Mouse (Mus musculus) CH12.LX (cell line): ENCODE data around the gene Hid1. TPM values are rescaled to one million over a fixed set of nuclear protein-coding genes. Genes with fewer than 3 reads are reported as not detected.

Source experiments
- DNase-seq: peaks from one replicate; pipeline ENCODE4 v3.0.0-alpha.2; 2013; ENCODE audit errors: extremely low read depth
- H3K27ac ChIP-seq: 2 replicates; pipeline ENCODE4 v1.5.1; 2012; ENCODE audit warnings: low read depth, mild to moderate bottlenecking, control low read depth, moderate library complexity; ENCODE audit not compliant: insufficient read depth
- H3K27me3 ChIP-seq: replicated peaks from 2 replicates; pipeline ENCODE3; 2012; ENCODE audit warnings: inconsistent platforms
- H3K36me3 ChIP-seq, 2 experiments: replicated peaks in 1 of 2; 2 replicates each; pipeline versions ENCODE3 to v1.6.1; 2012; ENCODE audit warnings: inconsistent platforms in 1 of 2, low read length in 1 of 2, mild to moderate bottlenecking in 1 of 2, mixed read lengths in 1 of 2, moderate library complexity in 1 of 2; ENCODE audit not compliant: control insufficient read depth in 1 of 2, insufficient read depth in 1 of 2
- H3K4me1 ChIP-seq, 2 experiments: 2 replicates each; pipeline ENCODE4 v1.6.1; 2012; ENCODE audit warnings: inconsistent platforms in 1 of 2, moderate library complexity in 1 of 2; ENCODE audit not compliant: insufficient read depth in 2 of 2, control insufficient read depth in 1 of 2
- H3K4me2 ChIP-seq: 2 replicates; pipeline ENCODE4 v1.6.1; 2012; ENCODE audit warnings: low read depth, mild to moderate bottlenecking, control low read depth; ENCODE audit not compliant: poor library complexity, insufficient read depth, severe bottlenecking
- H3K4me3 ChIP-seq, 3 experiments: fragments of 150-350 bp in 1 of 3; sonication (generic) in 1 of 3; replicated peaks in 1 of 3; 2 replicates each; pipeline versions ENCODE3 to v1.5.1; 2011 to 2012; ENCODE audit warnings: low read depth in 2 of 3, low read length in 2 of 3, mild to moderate bottlenecking in 2 of 3, moderate library complexity in 2 of 3, control low read depth in 1 of 3, improper control_type of control experiment in 1 of 3, inconsistent platforms in 1 of 3, mixed read lengths in 1 of 3; ENCODE audit not compliant: poor library complexity in 1 of 3
- H3K79me2 ChIP-seq: replicated peaks from 2 replicates; pipeline ENCODE4 v1.6.1; 2012; ENCODE audit warnings: mild to moderate bottlenecking, moderate library complexity; ENCODE audit not compliant: control insufficient read depth, poor library complexity, insufficient read depth, severe bottlenecking; ENCODE audit errors: extremely low read depth
- H3K9ac ChIP-seq: 2 replicates; pipeline ENCODE4 v1.6.1; 2012; ENCODE audit warnings: low read depth, mild to moderate bottlenecking, control low read depth, moderate library complexity; ENCODE audit not compliant: insufficient read depth
- H3K9me3 ChIP-seq: replicated peaks from 2 replicates; pipeline ENCODE3; 2012; ENCODE audit warnings: low read length, inconsistent platforms, mixed read lengths
- BHLHE40 ChIP-seq: IDR thresholded peaks from 2 replicates; pipeline ENCODE4 v1.6.1; 2011; ENCODE audit warnings: mild to moderate bottlenecking, low read depth, low read length, improper control_type of control experiment
- CHD1 ChIP-seq: IDR thresholded peaks from 2 replicates; pipeline ENCODE4 v1.6.1; 2012; ENCODE audit warnings: low read depth, low read length, improper control_type of control experiment, inconsistent platforms
- CHD2 ChIP-seq: IDR thresholded peaks from 2 replicates; pipeline ENCODE4 v1.6.1; 2011; ENCODE audit warnings: low read length, improper control_type of control experiment
- E2F4 ChIP-seq: IDR thresholded peaks from 2 replicates; pipeline ENCODE4 v1.6.1; 2011; ENCODE audit warnings: low read depth, low read length, improper control_type of control experiment; ENCODE audit not compliant: insufficient replicate concordance
- ELF1 ChIP-seq: IDR thresholded peaks from 2 replicates; pipeline ENCODE4 v1.6.1; 2014; ENCODE audit warnings: low read depth, mild to moderate bottlenecking, inconsistent platforms, low read length, improper control_type of control experiment
- EP300 ChIP-seq: IDR thresholded peaks from 2 replicates; pipeline ENCODE4 v1.6.1; 2011; ENCODE audit warnings: low read length, improper control_type of control experiment
- ETS1 ChIP-seq: conservative IDR thresholded peaks from 2 replicates; pipeline ENCODE4 v1.6.1; 2012; ENCODE audit warnings: low read depth, mild to moderate bottlenecking, inconsistent platforms, low read length, improper control_type of control experiment, moderate library complexity
- HCFC1 ChIP-seq: IDR thresholded peaks from 2 replicates; pipeline ENCODE4 v1.6.1; 2012; ENCODE audit warnings: low read depth, mild to moderate bottlenecking, inconsistent platforms, low read length, improper control_type of control experiment
- IRF4 ChIP-seq: IDR thresholded peaks from 2 replicates; pipeline ENCODE4 v1.6.1; 2014; ENCODE audit warnings: low read depth, mild to moderate bottlenecking, inconsistent platforms, low read length, improper control_type of control experiment
- JUND ChIP-seq: conservative IDR thresholded peaks from 2 replicates; pipeline ENCODE4 v1.6.1; 2011; ENCODE audit warnings: low read depth, low read length, improper control_type of control experiment
- KAT2A ChIP-seq: IDR thresholded peaks from 2 replicates; pipeline ENCODE4 v1.6.1; 2012; ENCODE audit warnings: low read length, improper control_type of control experiment, inconsistent platforms; ENCODE audit not compliant: insufficient replicate concordance
- MAFK ChIP-seq: IDR thresholded peaks from 2 replicates; pipeline ENCODE4 v1.6.1; 2011; ENCODE audit warnings: low read length, improper control_type of control experiment; ENCODE audit not compliant: insufficient replicate concordance
- MAX ChIP-seq: IDR thresholded peaks from 2 replicates; pipeline ENCODE4 v1.6.1; 2011; ENCODE audit warnings: low read length, improper control_type of control experiment
- MAZ ChIP-seq: IDR thresholded peaks from 2 replicates; pipeline ENCODE4 v1.6.1; 2012; ENCODE audit warnings: low read depth, mild to moderate bottlenecking, inconsistent platforms, low read length, improper control_type of control experiment, moderate library complexity
- MEF2A ChIP-seq: IDR thresholded peaks from 2 replicates; pipeline ENCODE4 v1.6.1; 2014; ENCODE audit warnings: low read depth, mild to moderate bottlenecking, inconsistent platforms, low read length, improper control_type of control experiment, borderline replicate concordance
- MXI1 ChIP-seq: IDR thresholded peaks from 2 replicates; pipeline ENCODE4 v1.6.1; 2011; ENCODE audit warnings: mild to moderate bottlenecking, low read depth, low read length, improper control_type of control experiment
- MYC ChIP-seq: IDR thresholded peaks from 2 replicates; pipeline ENCODE4 v1.6.1; 2011; ENCODE audit warnings: low read depth, mild to moderate bottlenecking, improper control_type of control experiment, low read length
- NELFE ChIP-seq: IDR thresholded peaks from 2 replicates; pipeline ENCODE4 v1.6.1; 2011; ENCODE audit warnings: low read depth, low read length, improper control_type of control experiment
- NRF1 ChIP-seq: IDR thresholded peaks from 2 replicates; pipeline ENCODE4 v1.6.1; 2014; ENCODE audit warnings: low read depth, mild to moderate bottlenecking, inconsistent platforms, low read length, improper control_type of control experiment, moderate library complexity
- PAX5 ChIP-seq: IDR thresholded peaks from 2 replicates; pipeline ENCODE4 v1.6.1; 2012; ENCODE audit warnings: low read length, inconsistent platforms, mixed read lengths
- POLR2A ChIP-seq: IDR thresholded peaks from 2 replicates; pipeline ENCODE4 v1.6.1; 2011; ENCODE audit warnings: low read depth, mild to moderate bottlenecking, improper control_type of control experiment, low read length
- POLR2AphosphoS2 ChIP-seq: IDR thresholded peaks from 2 replicates; pipeline ENCODE4 v1.6.1; 2011; ENCODE audit warnings: low read depth, low read length, improper control_type of control experiment
- RAD21 ChIP-seq: IDR thresholded peaks from 2 replicates; pipeline ENCODE4 v1.6.1; 2011; ENCODE audit warnings: low read depth, mild to moderate bottlenecking, low read length, improper control_type of control experiment, moderate library complexity
- RCOR1 ChIP-seq: conservative IDR thresholded peaks from 2 replicates; pipeline ENCODE4 v1.6.1; 2012; ENCODE audit warnings: low read depth, mild to moderate bottlenecking, inconsistent platforms, low read length, improper control_type of control experiment
- SIN3A ChIP-seq: IDR thresholded peaks from 2 replicates; pipeline ENCODE4 v1.6.1; 2012; ENCODE audit warnings: low read length, improper control_type of control experiment, inconsistent platforms
- SMC3 ChIP-seq: IDR thresholded peaks from 2 replicates; pipeline ENCODE4 v1.6.1; 2011; ENCODE audit warnings: low read depth, low read length, improper control_type of control experiment
- TBP ChIP-seq: conservative IDR thresholded peaks from 2 replicates; pipeline ENCODE4 v1.6.1; 2011; ENCODE audit warnings: low read depth, low read length, improper control_type of control experiment
- TCF12 ChIP-seq: IDR thresholded peaks from 2 replicates; pipeline ENCODE4 v1.6.1; 2014; ENCODE audit warnings: low read depth, mild to moderate bottlenecking, inconsistent platforms, low read length, improper control_type of control experiment
- UBTF ChIP-seq: IDR thresholded peaks from 2 replicates; pipeline ENCODE4 v1.6.1; 2012; ENCODE audit warnings: low read depth, mild to moderate bottlenecking, inconsistent platforms, low read length, improper control_type of control experiment, moderate library complexity
- USF1 ChIP-seq: IDR thresholded peaks from 2 replicates; pipeline ENCODE4 v1.6.1; 2014; ENCODE audit warnings: low read depth, mild to moderate bottlenecking, inconsistent platforms, low read length, improper control_type of control experiment
- USF2 ChIP-seq: conservative IDR thresholded peaks from 2 replicates; pipeline ENCODE4 v1.6.1; 2011; ENCODE audit warnings: low read depth, low read length, improper control_type of control experiment
- ZKSCAN1 ChIP-seq: IDR thresholded peaks from 2 replicates; pipeline ENCODE4 v1.6.1; 2012; ENCODE audit warnings: low read depth, inconsistent platforms, low read length, improper control_type of control experiment, borderline replicate concordance
- ZMIZ1 ChIP-seq: IDR thresholded peaks from 2 replicates; pipeline ENCODE4 v1.6.1; 2012; ENCODE audit warnings: low read depth, mild to moderate bottlenecking, inconsistent platforms, low read length, improper control_type of control experiment
- ZNF384 ChIP-seq: IDR thresholded peaks from 2 replicates; pipeline ENCODE4 v1.6.1; 2012; ENCODE audit warnings: low read depth, low read length, improper control_type of control experiment, inconsistent platforms
- dilution Hi-C: fragments of 300-500 bp; cut with MboI; formaldehyde crosslinking; loops from 2 replicates; pipeline ENCODE4 v1.14.3; 2020; ENCODE audit warnings: low sequenced_read_pairs; ENCODE audit not compliant: extremely low pct_unique_long_range_greater_than_20kb, extremely low pct_ligation_motif_present
- in situ Hi-C: fragments of 300-500 bp; cut with MboI; formaldehyde crosslinking; loops from 3 replicates; pipeline ENCODE4 v1.14.3; 2019; ENCODE audit warnings: low sequenced_read_pairs, low pct_ligation_motif_present, low pct_unique_long_range_greater_than_20kb, mixed read lengths
- polyA plus RNA-seq: library from polyadenylated mRNA; unstranded; fragments of >175 nt; gene quantifications from 2 replicates; pipeline ENCODE4 v1.2.1, GENCODE M21; 2012; ENCODE audit warnings: low read depth; ENCODE audit not compliant: insufficient read length
- total RNA-seq, 2 experiments: library from RNA; depleted of rRNA; stranded (reverse); fragments of 300-350 nt in 1 of 2; fragments of >200 nt in 1 of 2; gene quantifications; 2 replicates each; pipeline ENCODE4 v1.2.3; 2012 to 2014

The Hid1 gene
- total and polyA plus RNA-seq, 3 experiments = 0.12 to 3.6 (median 0.36) TPM

GRCm38 (mm10) chr11:115403338-115404124 lies 36.0 kb upstream of the Hid1 start, which contains the start of gene Mrpl58:
Gene Mrpl58 (plus strand): TSS chr11:115403752.
- peak; percentile 88 for DNase-seq
- Histone ChIP-seq H3K27me3 (peaks cover 20% of the 10 kb centered on the region), H3K9me3 (no peaks in the 10 kb centered on the region), H3K79me2 (0 out of 2 replicates have a peak, but pooled peaks cover 2% of the 10 kb centered on the region), H3K4me2 (peak within 1 kb of the TSS; percentile 83), H3K4me3 (peak within 1 kb of the TSS; percentile 67 to 94 (median 92)), H3K4me1 (peaks cover 6 to 20% of the 10 kb centered on the region in 2 experiments; a peak in 3 of 4 replicates), H3K36me3 (peaks cover 8 to 34% of the 10 kb centered on the region in 2 experiments), H3K27ac (peak within 1 kb of the TSS; percentile 88), H3K9ac (peak within 1 kb of the TSS; percentile 89)
- TF ChIP-seq POLR2AphosphoS2 = peak; percentile 83; the same call in 1 of the 2 replicates
- peak; percentile 92; the same call in 1 of the 2 replicates for TF ChIP-seq KAT2A
- TF ChIP-seq EP300 = no peak; the same call in 1 of the 2 replicates
- peak; percentile 19 for TF ChIP-seq ETS1
- peak; percentile 80; the same call in 1 of the 2 replicates for TF ChIP-seq RCOR1
- peak; percentile 72 for TF ChIP-seq MAX
- TF ChIP-seq SMC3 = no peak
- TF ChIP-seq MAFK = no peak
- 0 out of 2 replicates have a peak, but pooled peaks have one; percentile 52 for TF ChIP-seq CHD1
- peak; percentile 66 for TF ChIP-seq NRF1
- peak; percentile 95 for TF ChIP-seq POLR2A
- 0 out of 2 replicates have a peak, but pooled peaks have one; percentile 15 for TF ChIP-seq E2F4
- TF ChIP-seq ZKSCAN1 = no peak; the same call in 1 of the 2 replicates
- TF ChIP-seq BHLHE40 = no peak; the same call in 1 of the 2 replicates
- TF ChIP-seq SIN3A = peak; percentile 99
- TF ChIP-seq ELF1 = peak; percentile 87
- peak; percentile 84 for TF ChIP-seq MAZ
- TF ChIP-seq UBTF = peak; percentile 100
- TF ChIP-seq USF2 = no peak
- TF ChIP-seq JUND = no peak
- TF ChIP-seq NELFE = peak; percentile 95
- peak; percentile 77; the same call in 1 of the 2 replicates for TF ChIP-seq MYC
- peak; percentile 74 for TF ChIP-seq MEF2A
- no peak for TF ChIP-seq PAX5
- TF ChIP-seq TBP = peak; percentile 79; the same call in 1 of the 2 replicates
- TF ChIP-seq USF1 = no peak
- peak; percentile 77 for TF ChIP-seq IRF4
- TF ChIP-seq TCF12 = peak; percentile 98
- no peak for TF ChIP-seq ZNF384
- TF ChIP-seq RAD21 = no peak
- TF ChIP-seq CHD2 = peak; percentile 64; the same call in 1 of the 2 replicates
- TF ChIP-seq MXI1 = peak; percentile 95
- peak; percentile 93; the same call in 1 of the 2 replicates for TF ChIP-seq ZMIZ1
- peak; percentile 97 for TF ChIP-seq HCFC1
- in situ Hi-C loops (no loop called here), dilution Hi-C loops (no loop called here)
